Mouse (Mus musculus) intestine, postnatal 0 days (tissue): Measurements from ENCODE around the gene Pcx. TPM values are rescaled to one million over a fixed set of nuclear protein-coding genes. Genes with fewer than 3 reads are reported as not detected.
A peak's percentile ranks its signal among the peaks of the same experiment; 100 is the strongest.

Experiments used
- ATAC-seq: fragments of 200-750 bp; cut with Nextera tagmentation; 2 replicates; pipeline ENCODE4 v1.8.0; 2017; ENCODE audit warnings: mild to moderate bottlenecking, moderate TSS enrichment, moderate library complexity
- H3K27ac ChIP-seq: fragments of 300-500 bp; sonication (generic); 2 replicates; pipeline ENCODE4 v1.5.1; 2014; ENCODE audit warnings: mild to moderate bottlenecking, low read depth, low read length, moderate library complexity
- H3K27me3 ChIP-seq: fragments of 300-500 bp; sonication (generic); replicated peaks from 2 replicates; pipeline ENCODE4 v1.6.1; 2014; ENCODE audit warnings: low read length, mixed read lengths; ENCODE audit not compliant: control insufficient read depth, insufficient read depth
- H3K36me3 ChIP-seq: fragments of 300-500 bp; sonication (generic); 2 replicates; pipeline ENCODE4 v1.6.1; 2014; ENCODE audit warnings: mild to moderate bottlenecking, moderate library complexity; ENCODE audit not compliant: control insufficient read depth, insufficient read depth
- H3K4me1 ChIP-seq: fragments of 300-500 bp; sonication (generic); replicated peaks from 2 replicates; pipeline ENCODE4 v1.6.1; 2014; ENCODE audit warnings: antibody characterized with exemption, low read length, mixed read lengths; ENCODE audit not compliant: control insufficient read depth, insufficient read depth
- H3K4me2 ChIP-seq: fragments of 300-500 bp; sonication (generic); replicated peaks from 2 replicates; pipeline ENCODE4 v1.6.1; 2014; ENCODE audit warnings: low read depth, mild to moderate bottlenecking, moderate library complexity
- H3K4me3 ChIP-seq: fragments of 300-500 bp; sonication (generic); 2 replicates; pipeline ENCODE4 v1.5.1; 2014; ENCODE audit warnings: low read depth, low read length
- H3K9ac ChIP-seq: fragments of 300-500 bp; sonication (generic); 2 replicates; pipeline ENCODE4 v1.6.1; 2014; ENCODE audit warnings: mild to moderate bottlenecking, low read depth, low read length
- H3K9me3 ChIP-seq: fragments of 300-500 bp; sonication (generic); 2 replicates; pipeline ENCODE4 v1.6.1; 2016; ENCODE audit warnings: mixed run types; ENCODE audit not compliant: control insufficient read depth
- CTCF ChIP-seq: sonication (generic); IDR thresholded peaks from 2 replicates; pipeline ENCODE4 v1.5.1; 2016; ENCODE audit warnings: low read depth, mild to moderate bottlenecking, control low read depth, antibody characterized with exemption, moderate library complexity
- WGBS: fragments of 180-500 bp; shearing (Covaris S2); extraction: QIAGEN DNeasy Blood & Tissue Kit; methylation state at CpG from one replicate; pipeline ENCODE4 v1.1.7; 2014; 5-methylcytosine and 5-hydroxymethylcytosine counted together
- polyA plus RNA-seq: library from polyadenylated mRNA; unstranded; fragments of >200 nt; fragmentation: Nextera tagmentation; extraction: Ambion mirVana; gene quantifications from 2 replicates; pipeline ENCODE4 v1.2.1, GENCODE M21; 2015

Gene Pcx
- polyA plus RNA-seq, 1 experiment from 2014 or later, result 6.1 TPM

- no peak; the same call in 1 of the 2 replicates for ATAC-seq
- Histone ChIP-seq H3K4me2 (peak overlapping the region; percentile 97), H3K4me1 (no peaks in the 10 kb centered on the region), H3K4me3 (peak overlapping the region; percentile 96), H3K9ac (peak overlapping the region; percentile 81), H3K27ac (peak overlapping the region; percentile 82; the same call in 1 of the 2 replicates), H3K9me3 (no peaks in the 10 kb centered on the region), H3K27me3 (no peaks in the 10 kb centered on the region), H3K36me3 (peaks cover 28% of the 10 kb centered on the region)
- TF ChIP-seq CTCF, result no peak
- 26% methylated on average over 4 of the region's 4 CpGs for WGBS
Measured at GRCm38 (mm10) chr19:4624406-4625178, 114.3 kb downstream of the Pcx start.

- H3K27me3 ChIP-seq, result no peaks in the 10 kb centered on the region
Measured at GRCm38 (mm10) chr19:4625179-4625828, 115.0 kb downstream of the Pcx start, which contains the start of gene Rce1. Rce1 (minus strand) TSS chr19:4625641.

GRCm38 (mm10) chr19:4625829-4626535 is 115.7 kb downstream of the Pcx start:
- H3K9me3 ChIP-seq, result no peaks in the 10 kb centered on the region
- H3K27ac ChIP-seq, result peak overlapping the region; percentile 82
- H3K4me3 ChIP-seq, result peak overlapping the region; percentile 96
- under 1% methylated on average over 35 of the region's 35 CpGs for WGBS
- no peak for TF ChIP-seq CTCF
- ATAC-seq, result no peak; the same call in none of the 2 replicates
- peak overlapping the region; percentile 81 for H3K9ac ChIP-seq
- H3K27me3 ChIP-seq, result no peaks in the 10 kb centered on the region
- H3K4me2 ChIP-seq, result peak overlapping the region; percentile 97
- peaks cover 23% of the 10 kb centered on the region for H3K36me3 ChIP-seq
- H3K4me1 ChIP-seq, result no peaks in the 10 kb centered on the region

More at GRCm38 (mm10) chr19:4625179-4625828, 115.0 kb downstream of the Pcx start, which contains the start of gene Rce1:
- TF ChIP-seq CTCF, result no peak
- peak; percentile 91 for ATAC-seq
- no peaks in the 10 kb centered on the region for H3K4me1 ChIP-seq
- peak within 1 kb of the TSS; percentile 81 for H3K9ac ChIP-seq
- peak within 1 kb of the TSS; percentile 96 for H3K4me3 ChIP-seq
- peak within 1 kb of the TSS; percentile 82 for H3K27ac ChIP-seq
- H3K36me3 ChIP-seq, result peaks cover 28% of the 10 kb centered on the region
- peak within 1 kb of the TSS; percentile 97 for H3K4me2 ChIP-seq
- no peaks in the 10 kb centered on the region for H3K9me3 ChIP-seq
- under 1% methylated on average over 63 of the region's 64 CpGs for WGBS

GRCm38 (mm10) chr19:4628819-4629218 is 118.5 kb downstream of the Pcx start:
- Histone ChIP-seq H3K36me3 (no peaks in the 10 kb centered on the region), H3K4me2 (no peak overlapping the region), H3K27ac (no peak overlapping the region), H3K4me1 (no peaks in the 10 kb centered on the region), H3K9ac (no peak overlapping the region), H3K27me3 (no peaks in the 10 kb centered on the region), H3K4me3 (no peak overlapping the region), H3K9me3 (no peaks in the 10 kb centered on the region)
- TF ChIP-seq CTCF, result peak; percentile 91
- no peak for ATAC-seq
- WGBS, result 0% methylated on average over 1 of the region's 1 CpGs

- Histone ChIP-seq H3K4me2 (no peak overlapping the region), H3K27ac (no peak overlapping the region), H3K9ac (no peak overlapping the region), H3K9me3 (no peaks in the 10 kb centered on the region), H3K4me1 (no peaks in the 10 kb centered on the region), H3K36me3 (no peaks in the 10 kb centered on the region), H3K27me3 (no peaks in the 10 kb centered on the region), H3K4me3 (no peak overlapping the region)
- peak; percentile 35 for TF ChIP-seq CTCF
- WGBS, result 67% methylated on average over 4 of the region's 4 CpGs
- no peak for ATAC-seq
Measured at GRCm38 (mm10) chr19:4635986-4636385, 125.7 kb downstream of the Pcx start.

GRCm38 (mm10) chr19:4644271-4644670 is 134.0 kb downstream of the Pcx start:
- Histone ChIP-seq H3K4me3 (no peak overlapping the region), H3K9me3 (no peaks in the 10 kb centered on the region), H3K4me2 (no peak overlapping the region), H3K9ac (no peak overlapping the region), H3K27ac (no peak overlapping the region), H3K36me3 (no peaks in the 10 kb centered on the region), H3K27me3 (no peaks in the 10 kb centered on the region), H3K4me1 (no peaks in the 10 kb centered on the region)
- TF ChIP-seq CTCF, result peak; percentile 59
- ATAC-seq, result no peak
- WGBS, result 44% methylated on average over 10 of the region's 10 CpGs
